Mouse (Mus musculus) midbrain, embryonic 11.5 days (tissue): ENCODE data around the gene Dusp1. TPM values are rescaled to one million over a fixed set of nuclear protein-coding genes. Genes with fewer than 3 reads are reported as not detected.

ENCODE experiments used
- ATAC-seq: fragments of 200-750 bp; cut with Nextera tagmentation; 2 replicates; pipeline ENCODE4 v1.8.0; 2017; ENCODE audit warnings: moderate TSS enrichment, moderate library complexity; ENCODE audit not compliant: low FRiP score
- DNase-seq: peaks from one replicate; pipeline ENCODE4 v3.0.0; 2015; ENCODE audit warnings: low spot score; ENCODE audit errors: missing footprints
- H3K27ac ChIP-seq: fragments of 300-500 bp; sonication (generic); 2 replicates; pipeline ENCODE4 v1.5.1; 2014; ENCODE audit warnings: low read depth, low read length
- H3K27me3 ChIP-seq: fragments of 300-500 bp; sonication (generic); 2 replicates; pipeline ENCODE4 v1.6.1; 2014; ENCODE audit warnings: mild to moderate bottlenecking, low read length, moderate library complexity, mixed read lengths; ENCODE audit not compliant: control insufficient read depth, insufficient read depth
- H3K36me3 ChIP-seq: fragments of 300-500 bp; sonication (generic); 2 replicates; pipeline ENCODE4 v1.6.1; 2014; ENCODE audit warnings: mild to moderate bottlenecking, low read length, moderate library complexity, mixed read lengths; ENCODE audit not compliant: control insufficient read depth, insufficient read depth
- H3K4me1 ChIP-seq: fragments of 300-500 bp; sonication (generic); 2 replicates; pipeline ENCODE4 v1.6.1; 2014; ENCODE audit warnings: low read length; ENCODE audit not compliant: control insufficient read depth, insufficient read depth
- H3K4me2 ChIP-seq: fragments of 300-500 bp; sonication (generic); 2 replicates; pipeline ENCODE4 v1.6.1; 2014; ENCODE audit warnings: mild to moderate bottlenecking, moderate library complexity
- H3K4me3 ChIP-seq: fragments of 300-500 bp; sonication (generic); 2 replicates; pipeline ENCODE4 v1.5.1; 2014; ENCODE audit warnings: low read depth, low read length
- H3K9ac ChIP-seq: fragments of 300-500 bp; sonication (generic); 2 replicates; pipeline ENCODE4 v1.6.1; 2014; ENCODE audit warnings: low read length
- H3K9me3 ChIP-seq: fragments of 300-500 bp; sonication (generic); 2 replicates; pipeline ENCODE4 v1.6.1; 2016; ENCODE audit warnings: low read length; ENCODE audit not compliant: control insufficient read depth
- WGBS: fragments of 180-500 bp; shearing (Covaris S2); extraction: QIAGEN DNeasy Blood & Tissue Kit; methylation state at CpG from one replicate; pipeline ENCODE4 v1.1.7; 2014; 5-methylcytosine and 5-hydroxymethylcytosine counted together
- polyA plus RNA-seq: library from polyadenylated mRNA; unstranded; fragments of >200 nt; fragmentation: Nextera tagmentation; extraction: Ambion mirVana; gene quantifications from 2 replicates; pipeline ENCODE4 v1.2.1, GENCODE M21; 2014

Gene Dusp1
- polyA plus RNA-seq, 1 experiment from 2014 or later, result 30.2 TPM

- H3K27me3 ChIP-seq, result no peaks in the 10 kb centered on the region
- no peak overlapping the region for H3K4me2 ChIP-seq
- H3K4me1 ChIP-seq, result 0 out of 2 replicates have a peak, but pooled peaks cover 3% of the 10 kb centered on the region
- H3K9me3 ChIP-seq, result no peaks in the 10 kb centered on the region
- WGBS, result 83% methylated on average over 6 of the region's 6 CpGs
- ATAC-seq, result no peak
- H3K36me3 ChIP-seq, result no peaks in the 10 kb centered on the region
- H3K9ac ChIP-seq, result no peak overlapping the region
- no peak overlapping the region for H3K4me3 ChIP-seq
- no peak overlapping the region for H3K27ac ChIP-seq
- DNase-seq, result no peak
These were observed 48.3 kb downstream of the Dusp1 start for GRCm38 (mm10) chr17:26513459-26514290.

- no peak overlapping the region for H3K27ac ChIP-seq
- no peak overlapping the region for H3K4me2 ChIP-seq
- no peaks in the 10 kb centered on the region for H3K9me3 ChIP-seq
- ATAC-seq (no peak), DNase-seq (no peak)
- no peaks in the 10 kb centered on the region for H3K27me3 ChIP-seq
- no peaks in the 10 kb centered on the region for H3K36me3 ChIP-seq
- H3K9ac ChIP-seq, result no peak overlapping the region
- H3K4me3 ChIP-seq, result no peak overlapping the region
- 0 out of 2 replicates have a peak, but pooled peaks cover 3% of the 10 kb centered on the region for H3K4me1 ChIP-seq
- WGBS, result 85% methylated on average over 7 of the region's 7 CpGs
These were observed 49.0 kb downstream of the Dusp1 start for GRCm38 (mm10) chr17:26512961-26513360.

- H3K4me2 ChIP-seq, result no peak overlapping the region
- H3K36me3 ChIP-seq, result no peaks in the 10 kb centered on the region
- no peaks in the 10 kb centered on the region for H3K9me3 ChIP-seq
- no peaks in the 10 kb centered on the region for H3K27me3 ChIP-seq
- ATAC-seq (no peak), DNase-seq (no peak)
- no peak overlapping the region for H3K9ac ChIP-seq
- peaks cover 4% of the 10 kb centered on the region for H3K4me1 ChIP-seq
- no peak overlapping the region for H3K4me3 ChIP-seq
- WGBS, result 72% methylated on average over 7 of the region's 7 CpGs
- no peak overlapping the region for H3K27ac ChIP-seq
These were observed 49.8 kb downstream of the Dusp1 start for GRCm38 (mm10) chr17:26511816-26512774.

- no peak overlapping the region for H3K9ac ChIP-seq
- H3K4me3 ChIP-seq, result no peak overlapping the region
- H3K9me3 ChIP-seq, result no peaks in the 10 kb centered on the region
- ATAC-seq (no peak), DNase-seq (peak; percentile 31)
- peaks cover 12% of the 10 kb centered on the region for H3K4me1 ChIP-seq
- no peak overlapping the region for H3K27ac ChIP-seq
- no peaks in the 10 kb centered on the region for H3K36me3 ChIP-seq
- 63% methylated on average over 4 of the region's 4 CpGs for WGBS
- H3K27me3 ChIP-seq, result no peaks in the 10 kb centered on the region
- H3K4me2 ChIP-seq, result no peak overlapping the region
These were observed 50.7 kb downstream of the Dusp1 start for GRCm38 (mm10) chr17:26511256-26511655.

GRCm38 (mm10) chr17:26510146-26511045 is 51.5 kb downstream of the Dusp1 start:
- WGBS, result 76% methylated on average over 15 of the region's 15 CpGs
- no peak overlapping the region for H3K27ac ChIP-seq
- DNase-seq (peak; percentile 64), ATAC-seq (no peak)
- H3K4me1 ChIP-seq, result peaks cover 15% of the 10 kb centered on the region
- H3K4me2 ChIP-seq, result no peak overlapping the region
- no peaks in the 10 kb centered on the region for H3K9me3 ChIP-seq
- H3K36me3 ChIP-seq, result no peaks in the 10 kb centered on the region
- no peak overlapping the region for H3K9ac ChIP-seq
- H3K4me3 ChIP-seq, result no peak overlapping the region
- no peaks in the 10 kb centered on the region for H3K27me3 ChIP-seq

GRCm38 (mm10) chr17:26508961-26509771 is 52.8 kb downstream of the Dusp1 start:
- H3K4me1 ChIP-seq, result peaks cover 26% of the 10 kb centered on the region
- H3K27me3 ChIP-seq, result no peaks in the 10 kb centered on the region
- H3K4me2 ChIP-seq, result peak overlapping the region; percentile 78
- H3K9ac ChIP-seq, result peak overlapping the region; percentile 85
- WGBS, result 28% methylated on average over 25 of the region's 25 CpGs
- H3K9me3 ChIP-seq, result no peaks in the 10 kb centered on the region
- ATAC-seq, result no peak; the same call in 1 of the 2 replicates
- H3K27ac ChIP-seq, result peak overlapping the region; percentile 97
- no peaks in the 10 kb centered on the region for H3K36me3 ChIP-seq
- peak; percentile 98 for DNase-seq
- peak overlapping the region; percentile 63 for H3K4me3 ChIP-seq

- Histone ChIP-seq H3K4me2 (peak overlapping the region; percentile 78), H3K27me3 (no peaks in the 10 kb centered on the region), H3K27ac (peak overlapping the region; percentile 97), H3K9ac (peak overlapping the region; percentile 85), H3K4me3 (peak overlapping the region; percentile 63), H3K36me3 (no peaks in the 10 kb centered on the region), H3K9me3 (no peaks in the 10 kb centered on the region), H3K4me1 (peaks cover 33% of the 10 kb centered on the region)
- ATAC-seq (peak; percentile 93), DNase-seq (peak; percentile 99)
- under 1% methylated on average over 58 of the region's 58 CpGs for WGBS
These were observed 53.5 kb downstream of the Dusp1 start for GRCm38 (mm10) chr17:26508345-26508960.
